Comparison of ENCODE assay signal across 22 mouse cellular contexts in the genomic region with DNA sequence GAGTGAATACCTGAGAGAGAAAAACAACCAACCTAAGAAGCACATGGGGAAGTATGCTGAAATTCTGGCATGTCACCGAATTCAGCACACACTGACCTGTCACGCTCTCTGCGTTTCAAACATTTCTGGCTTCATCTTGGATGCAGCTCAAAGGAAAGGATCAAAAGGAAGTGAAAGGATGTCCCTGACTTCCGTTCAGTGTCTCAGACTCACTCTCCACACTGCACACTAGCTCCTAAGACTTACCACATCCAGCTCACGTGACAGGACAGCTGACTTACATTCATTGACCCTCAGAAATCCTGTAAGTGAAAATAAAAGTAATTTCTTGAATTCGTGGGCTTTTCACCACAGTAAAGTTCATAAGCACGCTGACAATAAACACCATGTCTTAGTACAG. TPM values are rescaled to one million over a fixed set of nuclear protein-coding genes. Genes with fewer than 3 reads are reported as not detected.
A peak's percentile ranks its signal among the peaks of the same experiment; 100 is the strongest.
DNase-seq lines count a peak whose midpoint lies in the region; ATAC-seq and TF ChIP-seq lines count a peak whose summit lies in the region.
"Had no signal": no experiment of that assay in that cellular context is flagged by ENCODE, and none has a peak within 500 bp of the region (broad histone marks: within the 10 kb centered on the region; RNA-seq: fewer than 3 reads in every experiment).

No protein-coding gene starts in this region.

- H3K9ac ChIP-seq in lung, embryonic 14.5 days: no peak overlapping the region
- H3K9ac ChIP-seq in hindbrain, embryonic 13.5 days: no peak overlapping the region
- H3K9ac ChIP-seq: heart, embryonic 13.5 days had no signal

- no peaks in the 10 kb centered on the region for H3K27me3 ChIP-seq in lung, embryonic 14.5 days (ENCODE audit: insufficient read depth, low read length)
- H3K27me3 ChIP-seq in hindbrain, embryonic 13.5 days: no peaks in the 10 kb centered on the region
- H3K27me3 ChIP-seq: heart, embryonic 13.5 days had no signal

- no peak overlapping the region for H3K27ac ChIP-seq in lung, embryonic 14.5 days (ENCODE audit: low read depth)
- peak overlapping the region; percentile 67 for H3K27ac ChIP-seq in macrophage
- H3K27ac ChIP-seq in hindbrain, embryonic 13.5 days: no peak overlapping the region
- H3K27ac ChIP-seq: heart, embryonic 13.5 days; layer of hippocampus, adult 2 months had no signal

- DNase-seq in CD4-positive, CD25-positive, alpha-beta regulatory T cell, adult 2 months (ENCODE audit: low read depth, low spot score): peak; percentile 0
- DNase-seq in lung, embryonic 14.5 days: peak; percentile 45
- no peak for DNase-seq in lung, adult 18-20 months
- no peak for DNase-seq in natural killer cell, adult 2 months (ENCODE audit: low spot score in 2 of 2)
- DNase-seq: cerebellum, postnatal 14 days; gastrocnemius, postnatal 25 days; heart, postnatal 4 days; midbrain, embryonic 14.5 days; right cerebral cortex, postnatal 25 days had no signal

- H3K4me3 ChIP-seq in lung, embryonic 14.5 days (ENCODE audit: low read depth, low read length): no peak overlapping the region
- no peak overlapping the region; the same call in 1 of the 2 replicates for H3K4me3 ChIP-seq in macrophage (ENCODE audit: inconsistent target)
- no peak overlapping the region for H3K4me3 ChIP-seq in hindbrain, embryonic 13.5 days
- H3K4me3 ChIP-seq: heart, embryonic 13.5 days; layer of hippocampus, adult 2 months had no signal

- no peaks in the 10 kb centered on the region for H3K36me3 ChIP-seq in lung, embryonic 14.5 days (ENCODE audit: insufficient read depth)
- no peaks in the 10 kb centered on the region for H3K36me3 ChIP-seq in macrophage (ENCODE audit: inconsistent target)
- no peaks in the 10 kb centered on the region for H3K36me3 ChIP-seq in hindbrain, embryonic 13.5 days
- H3K36me3 ChIP-seq: heart, embryonic 13.5 days had no signal

- no peaks in the 10 kb centered on the region for H3K79me2 ChIP-seq in macrophage (ENCODE audit: inconsistent target)

- peak overlapping the region; percentile 27; the same call in 1 of the 2 replicates for H3K4me2 ChIP-seq in lung, embryonic 14.5 days
- no peak overlapping the region for H3K4me2 ChIP-seq in hindbrain, embryonic 13.5 days
- H3K4me2 ChIP-seq: heart, embryonic 13.5 days had no signal

- H3K4me1 ChIP-seq in lung, embryonic 14.5 days (ENCODE audit: insufficient read depth): 0 out of 2 replicates have a peak, but pooled peaks cover 4% of the 10 kb centered on the region
- H3K4me1 ChIP-seq in hindbrain, embryonic 13.5 days (replicated peaks): no peaks in the 10 kb centered on the region
- H3K4me1 ChIP-seq: heart, embryonic 13.5 days had no signal

- 28% methylated on average over 7 of the region's 7 CpGs for WGBS in lung, embryonic 14.5 days
- 33% methylated on average over 7 of the region's 7 CpGs for WGBS in macrophage (ENCODE audit: missing documents)
- 74% methylated on average over 7 of the region's 7 CpGs for WGBS in hindbrain, embryonic 13.5 days

- TF ChIP-seq CTCF in lung, embryonic 14.5 days (IDR thresholded peaks at IDR 0.05; ENCODE audit: low read depth): no peak

- H3K9me3 ChIP-seq in lung, embryonic 14.5 days (ENCODE audit: low read depth, low read length): no peaks in the 10 kb centered on the region
- H3K9me3 ChIP-seq in hindbrain, embryonic 13.5 days: no peaks in the 10 kb centered on the region
- H3K9me3 ChIP-seq: heart, embryonic 13.5 days had no signal

- ATAC-seq in CD4-positive, CD25-positive, alpha-beta regulatory T cell, adult 4 months: no peak
- ATAC-seq in lung, embryonic 14.5 days (ENCODE audit: insufficient read depth): peak; percentile 82; the same call in 1 of the 2 replicates
- peak; percentile 76 for ATAC-seq in common myeloid progenitor, adult 5-6 weeks (replicated peaks; ENCODE audit: low read depth, poor library complexity, severe bottlenecking)
- no peak for ATAC-seq in hindbrain, embryonic 13.5 days (ENCODE audit: low FRiP score)
- ATAC-seq: inflammation-experienced regulatory T-cells, adult 6 months had no signal

RNA-seq across cellular contexts. Expression of a gene that starts 16.9 kb away (rescaled TPM):
- polyA plus RNA-seq in CD4-positive, CD25-positive, alpha-beta regulatory T cell, adult 4 months (2017; shearing (Covaris generic)): not detected
- not detected in 2 replicates for polyA plus RNA-seq in lung, embryonic 14.5 days (2014; fragmentation: Nextera tagmentation; extraction: Ambion mirVana)
- not detected in 2 replicates for total RNA-seq in common myeloid progenitor, adult 5-6 weeks (2017)
- not detected for total RNA-seq in macrophage (2018; cell fraction: chromatin; rRNA removed)
- total RNA-seq in macrophage (2018; cell fraction: cytosol; rRNA removed): not detected
- total RNA-seq in macrophage (2018; cell fraction: nucleus; rRNA removed): not detected
- polyA plus RNA-seq in macrophage (2018): not detected in 3 replicates
- not detected in 2 replicates for polyA plus RNA-seq in hindbrain, embryonic 13.5 days (2015; fragmentation: Nextera tagmentation; extraction: Ambion mirVana)
- total RNA-seq: gastrocnemius, postnatal 25 days; heart, postnatal 4 days; layer of hippocampus, adult 2 months; left cerebral cortex, postnatal 10 days had no signal
- polyA plus RNA-seq: embryonic facial prominence, embryonic 11.5 days; heart, embryonic 13.5 days; inflammation-experienced regulatory T-cells, adult 6 months; limb, embryonic 14.5 days; liver, embryonic 16.5 days; midbrain, embryonic 14.5 days; neural tube, embryonic 11.5 days; urinary bladder, adult 2 months had no signal

Comparison
In these comparisons a context has a peak if more than half of its experiments do, and no peak if none do; other contexts are left out.
1. DNase-seq: peak in CD4-positive, CD25-positive, alpha-beta regulatory T cell, adult 2 months (single experiment) and lung, embryonic 14.5 days (single experiment); none in lung, adult 18-20 months (0 of 2) and natural killer cell, adult 2 months (0 of 2).
2. ATAC-seq: peak in lung, embryonic 14.5 days (single experiment) and common myeloid progenitor, adult 5-6 weeks (single experiment); none in CD4-positive, CD25-positive, alpha-beta regulatory T cell, adult 4 months (single experiment) and hindbrain, embryonic 13.5 days (single experiment).